Mouse (Mus musculus): ENCODE data around the gene Cntnap5c.
"Not testable (repeated sequence)": the region's sequence is repeated elsewhere in the genome, so short reads cannot be mapped to it uniquely, and the experiment has no call there.

The Cntnap5c gene

GRCm38 (mm10) chr17:57768622-57769610 is at the start of gene Cntnap5c:
Cntnap5c (plus strand) TSS chr17:57769570.
- peak; percentile 1 for DNase-seq (ENCODE audit: low spot score)

DNA sequence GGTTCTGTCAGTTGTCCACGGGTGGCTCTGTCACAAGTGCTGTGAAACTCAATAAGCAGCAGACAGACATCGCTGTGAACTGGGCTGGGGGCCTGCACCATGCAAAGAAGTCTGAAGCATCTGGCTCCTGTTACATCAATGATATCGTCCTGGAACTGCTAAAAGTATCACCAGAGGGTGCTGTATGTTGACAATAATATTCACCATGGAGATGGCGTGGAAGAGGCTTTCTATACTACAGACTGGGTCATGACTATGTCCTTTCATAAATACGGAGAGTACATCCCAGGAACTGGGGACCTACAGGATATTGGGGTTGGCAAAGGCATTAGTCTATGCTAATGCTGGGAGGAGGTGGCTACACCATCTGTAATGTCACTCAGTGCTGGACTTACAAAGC is 27.3 kb upstream of the Cntnap5c start, which contains the start of gene Gm21834:
Gene Gm21834, minus strand, starts transcription at position 101 of the 400 bp plus-strand sequence.
- no peak for DNase-seq (ENCODE audit: low spot score)

GRCm38 (mm10) chr17:57758033-57758432 is 11.3 kb upstream of the Cntnap5c start:
- DNase-seq (ENCODE audit: low spot score) = no peak

DNA sequence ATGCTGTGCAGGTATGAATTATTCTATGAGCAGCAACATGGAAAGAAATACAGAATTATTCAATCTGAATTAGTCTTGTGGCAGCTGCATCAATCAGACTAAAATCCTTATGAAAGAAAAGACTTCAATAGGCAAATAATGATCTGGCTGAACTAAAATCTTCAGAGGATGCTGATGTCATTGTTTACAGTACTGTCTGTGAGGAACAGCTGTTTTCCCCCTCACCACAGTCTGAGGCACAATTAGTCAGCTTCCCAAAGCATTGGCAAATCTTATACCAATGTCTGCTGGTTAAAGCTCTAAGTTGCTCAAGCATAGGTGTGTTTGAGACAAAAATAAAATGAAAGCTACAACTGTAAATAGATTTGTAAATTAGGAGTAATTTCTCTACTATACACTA is 2.1 kb upstream of the Cntnap5c start:
- DNase-seq (ENCODE audit: low spot score) = no peak

- no peak for DNase-seq (ENCODE audit: low spot score)
Measured at GRCm38 (mm10) chr17:57770904-57771303, 1.5 kb downstream of the Cntnap5c start.

- DNase-seq (ENCODE audit: low spot score) = no peak
Measured at GRCm38 (mm10) chr17:57788161-57788799, 18.9 kb downstream of the Cntnap5c start.

DNA sequence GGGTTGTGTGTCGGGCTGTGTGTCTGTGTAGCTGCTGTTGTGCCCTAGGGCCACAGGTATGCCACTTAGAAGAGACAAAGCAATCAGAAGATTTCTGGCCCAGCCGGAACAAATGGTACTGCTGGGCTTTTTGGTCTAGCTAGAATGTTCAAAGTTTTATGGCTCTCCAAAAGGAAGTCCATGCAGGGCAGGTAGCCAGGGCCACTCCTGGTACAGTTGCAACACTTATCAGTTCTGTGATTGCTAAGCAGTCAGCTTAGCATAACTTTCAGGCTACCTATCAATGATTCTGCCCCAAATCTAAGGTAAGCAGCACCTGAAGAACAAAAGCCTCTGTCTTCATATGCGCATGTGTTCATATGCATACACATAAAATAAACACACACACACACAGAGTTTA is 26.0 kb downstream of the Cntnap5c start:
- no peak for DNase-seq (ENCODE audit: low spot score)

- DNase-seq (ENCODE audit: low spot score) = no peak
Measured at GRCm38 (mm10) chr17:57796668-57797311, 27.4 kb downstream of the Cntnap5c start.

- DNase-seq (ENCODE audit: low spot score) = no peak
Measured at GRCm38 (mm10) chr17:57799414-57799985, 30.1 kb downstream of the Cntnap5c start.

DNA sequence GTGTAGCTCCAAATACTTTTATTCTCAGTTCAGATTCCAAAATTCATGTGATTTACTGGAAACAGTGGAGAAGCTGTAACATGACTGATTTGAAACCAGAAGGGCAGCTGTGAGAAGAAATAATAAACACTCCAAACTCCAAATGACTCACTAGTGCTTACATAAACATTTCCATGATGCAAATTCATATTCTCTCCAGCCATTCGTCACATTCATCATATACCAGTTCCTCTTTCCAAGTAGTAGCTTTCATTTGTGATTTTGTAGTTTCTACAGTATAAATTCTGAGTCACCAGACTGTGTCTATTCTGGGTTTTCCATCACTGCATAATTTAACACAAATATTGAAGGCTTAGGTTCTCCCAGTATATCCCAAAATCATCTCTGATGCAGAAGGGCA is 31.8 kb downstream of the Cntnap5c start:
- DNase-seq (ENCODE audit: low spot score) = no peak

- DNase-seq (ENCODE audit: low spot score) = no peak
Measured at GRCm38 (mm10) chr17:57837090-57837971, 68.0 kb downstream of the Cntnap5c start.

GRCm38 (mm10) chr17:57855811-57856210 is 86.4 kb downstream of the Cntnap5c start:
- DNase-seq (ENCODE audit: low spot score) = not testable (repeated sequence)

DNA sequence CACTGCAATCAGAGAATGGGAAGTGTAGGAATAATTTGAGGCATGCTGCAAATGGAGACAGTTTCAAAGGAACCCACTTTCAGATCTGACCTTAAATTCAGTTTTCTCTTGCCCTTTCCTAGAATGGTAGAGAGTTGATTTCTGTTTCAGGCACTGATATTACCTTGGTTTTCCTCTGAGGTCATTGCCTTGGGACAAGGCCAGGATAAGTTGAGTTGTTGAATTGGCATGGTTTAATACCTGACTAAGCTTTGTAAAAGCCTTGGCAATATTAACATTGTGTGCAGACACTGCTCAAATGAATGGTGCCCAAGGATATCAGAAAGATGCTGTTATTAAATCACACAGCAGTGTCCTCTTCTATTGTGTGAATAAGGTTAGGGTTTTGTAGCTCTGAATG is 96.6 kb downstream of the Cntnap5c start:
- DNase-seq (ENCODE audit: low spot score) = no peak

GRCm38 (mm10) chr17:57887742-57888389 is 118.5 kb downstream of the Cntnap5c start:
- no peak for DNase-seq (ENCODE audit: low spot score)

DNA sequence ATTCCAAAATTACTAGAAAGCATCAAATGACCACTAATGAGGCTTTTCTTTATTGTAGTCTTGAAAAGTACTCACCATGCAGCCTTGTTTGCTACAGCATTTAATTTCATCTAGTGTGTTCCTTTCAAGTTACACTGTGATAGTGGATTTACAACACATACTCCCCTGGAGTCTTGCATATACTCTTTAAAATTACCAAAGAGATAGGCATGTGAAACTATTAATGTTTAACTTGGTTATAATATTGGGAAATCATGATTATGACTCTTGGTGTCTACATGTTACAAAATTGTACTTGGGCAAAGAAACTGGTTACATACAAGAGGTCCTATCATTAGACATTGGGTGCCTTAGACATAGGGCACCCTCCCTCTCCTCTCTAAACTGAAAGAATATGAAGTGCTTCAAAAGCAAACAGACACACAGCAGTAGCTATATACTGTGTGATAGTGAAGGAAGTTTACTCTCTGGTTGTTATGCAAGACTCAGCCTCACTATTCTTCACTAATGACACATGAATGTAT is 142.5 kb downstream of the Cntnap5c start:
- no peak for DNase-seq (ENCODE audit: low spot score)

GRCm38 (mm10) chr17:57984230-57984629 is 214.9 kb downstream of the Cntnap5c start:
- no peak for DNase-seq (ENCODE audit: low spot score)

DNA sequence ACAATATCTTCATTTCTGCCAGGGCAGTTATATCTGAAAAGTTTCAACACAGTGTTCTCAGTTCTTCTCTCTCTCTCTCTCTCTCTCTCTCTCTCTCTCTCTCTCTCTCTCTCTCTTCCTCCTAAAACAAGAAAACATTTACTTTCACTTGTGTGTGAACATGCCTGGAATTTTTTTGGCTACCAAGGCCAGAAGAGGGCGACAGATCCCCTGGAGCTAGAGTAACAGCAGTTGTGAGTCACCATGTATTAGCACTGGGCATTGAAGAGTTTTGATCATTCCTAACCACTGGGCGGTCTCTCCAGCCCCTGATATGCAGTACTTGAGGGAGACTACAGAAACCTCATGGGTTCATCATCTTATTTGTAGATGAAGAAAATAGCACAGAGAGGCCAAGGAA is 219.1 kb downstream of the Cntnap5c start:
- no peak for DNase-seq (ENCODE audit: low spot score)

- no peak for DNase-seq (ENCODE audit: low spot score)
Measured at GRCm38 (mm10) chr17:57996461-57996860, 227.1 kb downstream of the Cntnap5c start.

- DNase-seq (ENCODE audit: low spot score) = no peak
Measured at GRCm38 (mm10) chr17:57999080-57999479, 229.7 kb downstream of the Cntnap5c start.

DNA sequence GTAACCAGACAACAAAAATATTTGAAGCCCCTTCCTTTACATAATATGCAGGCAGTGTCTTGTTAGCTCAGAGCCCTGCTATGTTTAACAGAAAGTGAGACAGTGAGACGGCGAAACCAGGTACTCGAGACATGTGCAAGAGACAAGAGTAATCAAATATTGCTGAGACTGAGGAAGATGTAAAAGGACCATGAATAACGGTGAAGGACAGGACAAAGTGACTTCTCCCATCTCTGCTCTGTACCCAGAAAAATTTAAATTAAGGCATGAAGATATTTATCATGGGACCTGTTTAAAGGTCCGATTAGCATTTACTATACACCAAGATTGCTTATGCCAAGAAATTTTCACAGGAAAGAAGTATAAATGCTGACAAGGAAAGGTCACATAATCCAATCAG is 233.5 kb downstream of the Cntnap5c start:
- no peak for DNase-seq (ENCODE audit: low spot score)

Measured in c-Kit-positive CD71-positive TER-119-positive erythroid progenitor cells, embryonic 14.5 days (primary cell).